Mouse (Mus musculus) intestine, postnatal 0 days (tissue): ENCODE data around the gene Kcnj16. TPM values are rescaled to one million over a fixed set of nuclear protein-coding genes. Genes with fewer than 3 reads are reported as not detected.
A peak's percentile ranks its signal among the peaks of the same experiment; 100 is the strongest.

Experiments
- ATAC-seq: fragments of 200-750 bp; cut with Nextera tagmentation; 2 replicates; pipeline ENCODE4 v1.8.0; 2017; ENCODE audit warnings: mild to moderate bottlenecking, moderate TSS enrichment, moderate library complexity
- H3K27ac ChIP-seq: fragments of 300-500 bp; sonication (generic); 2 replicates; pipeline ENCODE4 v1.5.1; 2014; ENCODE audit warnings: mild to moderate bottlenecking, low read depth, low read length, moderate library complexity
- H3K27me3 ChIP-seq: fragments of 300-500 bp; sonication (generic); replicated peaks from 2 replicates; pipeline ENCODE4 v1.6.1; 2014; ENCODE audit warnings: low read length, mixed read lengths; ENCODE audit not compliant: control insufficient read depth, insufficient read depth
- H3K36me3 ChIP-seq: fragments of 300-500 bp; sonication (generic); 2 replicates; pipeline ENCODE4 v1.6.1; 2014; ENCODE audit warnings: mild to moderate bottlenecking, moderate library complexity; ENCODE audit not compliant: control insufficient read depth, insufficient read depth
- H3K4me1 ChIP-seq: fragments of 300-500 bp; sonication (generic); replicated peaks from 2 replicates; pipeline ENCODE4 v1.6.1; 2014; ENCODE audit warnings: antibody characterized with exemption, low read length, mixed read lengths; ENCODE audit not compliant: control insufficient read depth, insufficient read depth
- H3K4me2 ChIP-seq: fragments of 300-500 bp; sonication (generic); replicated peaks from 2 replicates; pipeline ENCODE4 v1.6.1; 2014; ENCODE audit warnings: low read depth, mild to moderate bottlenecking, moderate library complexity
- H3K4me3 ChIP-seq: fragments of 300-500 bp; sonication (generic); 2 replicates; pipeline ENCODE4 v1.5.1; 2014; ENCODE audit warnings: low read depth, low read length
- H3K9ac ChIP-seq: fragments of 300-500 bp; sonication (generic); 2 replicates; pipeline ENCODE4 v1.6.1; 2014; ENCODE audit warnings: mild to moderate bottlenecking, low read depth, low read length
- H3K9me3 ChIP-seq: fragments of 300-500 bp; sonication (generic); 2 replicates; pipeline ENCODE4 v1.6.1; 2016; ENCODE audit warnings: mixed run types; ENCODE audit not compliant: control insufficient read depth
- CTCF ChIP-seq: sonication (generic); IDR thresholded peaks from 2 replicates; pipeline ENCODE4 v1.5.1; 2016; ENCODE audit warnings: low read depth, mild to moderate bottlenecking, control low read depth, antibody characterized with exemption, moderate library complexity
- WGBS: fragments of 180-500 bp; shearing (Covaris S2); extraction: QIAGEN DNeasy Blood & Tissue Kit; methylation state at CpG from one replicate; pipeline ENCODE4 v1.1.7; 2014; 5-methylcytosine and 5-hydroxymethylcytosine counted together
- polyA plus RNA-seq: library from polyadenylated mRNA; unstranded; fragments of >200 nt; fragmentation: Nextera tagmentation; extraction: Ambion mirVana; gene quantifications from 2 replicates; pipeline ENCODE4 v1.2.1, GENCODE M21; 2015

Kcnj16 gene
- polyA plus RNA-seq, 1 experiment from 2014 or later = 0.66 TPM

DNA sequence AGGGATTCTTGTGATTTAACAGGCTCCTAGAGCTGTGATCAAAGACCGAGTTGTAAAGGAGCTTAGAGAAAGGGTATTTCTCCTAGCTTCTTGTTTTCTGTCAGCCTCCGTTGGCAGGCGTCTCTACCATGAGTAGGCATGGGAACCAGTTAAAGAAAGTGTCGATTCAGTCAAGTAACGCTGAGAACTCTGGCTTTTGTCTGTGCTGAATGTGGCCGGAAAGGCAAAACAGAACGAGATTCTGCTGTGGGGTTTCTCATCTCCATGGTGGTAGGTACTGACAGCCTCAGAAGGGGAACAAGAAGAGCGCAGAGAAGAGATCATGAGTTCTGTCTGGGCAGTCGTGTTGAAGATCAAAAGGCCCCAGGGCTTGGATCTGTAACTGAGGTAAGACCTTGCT, 29.4 kb downstream of the Kcnj16 start:
- ATAC-seq = no peak
- H3K36me3 ChIP-seq = no peaks in the 10 kb centered on the region
- 80% methylated on average over 9 of the region's 9 CpGs for WGBS
- H3K4me1 ChIP-seq = no peaks in the 10 kb centered on the region
- no peak for TF ChIP-seq CTCF
- H3K9me3 ChIP-seq = no peaks in the 10 kb centered on the region
- no peaks in the 10 kb centered on the region for H3K27me3 ChIP-seq
- H3K9ac ChIP-seq = no peak overlapping the region
- no peak overlapping the region for H3K4me2 ChIP-seq
- H3K27ac ChIP-seq = no peak overlapping the region
- H3K4me3 ChIP-seq = no peak overlapping the region

DNA sequence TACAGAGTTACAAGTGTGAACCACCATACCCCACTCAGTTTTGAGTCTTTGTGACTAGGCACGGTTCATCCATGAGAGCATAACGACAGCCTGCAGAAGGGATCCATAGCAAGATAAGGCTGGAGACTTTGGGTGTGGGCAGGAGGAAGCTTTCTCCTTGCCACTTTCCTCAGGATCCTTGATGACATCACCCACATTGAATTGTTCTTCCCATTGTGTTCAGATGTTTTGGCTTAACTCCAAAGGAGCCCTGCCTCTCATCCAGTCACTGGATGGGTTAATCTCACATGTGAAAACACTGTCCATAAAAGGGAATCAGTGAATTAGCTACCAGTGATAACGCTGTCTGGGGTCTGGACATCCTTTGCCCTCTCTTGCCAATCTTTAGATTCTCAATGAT, 37.3 kb downstream of the Kcnj16 start:
- H3K27ac ChIP-seq = no peak overlapping the region
- H3K27me3 ChIP-seq = no peaks in the 10 kb centered on the region
- H3K4me1 ChIP-seq = no peaks in the 10 kb centered on the region
- no peak overlapping the region for H3K4me2 ChIP-seq
- no peak overlapping the region for H3K9ac ChIP-seq
- no peaks in the 10 kb centered on the region for H3K36me3 ChIP-seq
- H3K9me3 ChIP-seq = no peaks in the 10 kb centered on the region
- ATAC-seq = no peak
- no peak overlapping the region for H3K4me3 ChIP-seq
- TF ChIP-seq CTCF = no peak
- 65% methylated on average over 3 of the region's 3 CpGs for whole genome bisulfite sequencing

GRCm38 (mm10) chr11:111009471-111009870, 41.6 kb downstream of the Kcnj16 start:
- Histone ChIP-seq H3K9ac (no peak overlapping the region), H3K36me3 (no peaks in the 10 kb centered on the region), H3K4me2 (no peak overlapping the region), H3K27me3 (no peaks in the 10 kb centered on the region), H3K9me3 (no peaks in the 10 kb centered on the region), H3K4me1 (no peaks in the 10 kb centered on the region), H3K4me3 (no peak overlapping the region), H3K27ac (no peak overlapping the region)
- 59% methylated on average over 3 of the region's 3 CpGs for WGBS
- TF ChIP-seq CTCF = no peak
- no peak for ATAC-seq

DNA sequence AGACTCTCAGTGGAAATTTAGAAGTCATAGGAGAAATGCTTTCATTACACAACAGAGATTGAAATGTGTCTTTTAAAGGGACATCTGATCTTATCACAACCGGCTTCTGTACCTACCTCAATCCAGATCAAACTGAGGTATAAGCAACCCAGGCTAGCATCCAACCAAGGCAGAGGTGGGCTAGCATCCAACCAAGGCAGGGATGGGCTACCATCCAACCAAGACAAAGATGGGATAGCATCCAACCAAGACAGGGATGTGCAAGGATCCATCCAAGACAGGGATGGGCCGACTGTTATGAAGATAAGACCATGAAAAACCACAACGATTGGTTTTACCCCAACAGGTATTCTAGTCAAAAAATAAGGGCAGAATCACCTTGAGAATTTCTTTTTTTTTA, 48.4 kb downstream of the Kcnj16 start:
- ATAC-seq = no peak
- Histone ChIP-seq H3K9me3 (no peaks in the 10 kb centered on the region), H3K27ac (no peak overlapping the region), H3K4me1 (no peaks in the 10 kb centered on the region), H3K9ac (no peak overlapping the region), H3K36me3 (no peaks in the 10 kb centered on the region), H3K4me2 (no peak overlapping the region), H3K4me3 (no peak overlapping the region), H3K27me3 (no peaks in the 10 kb centered on the region)
- WGBS = 81% methylated on average over 3 of the region's 3 CpGs
- no peak for TF ChIP-seq CTCF

DNA sequence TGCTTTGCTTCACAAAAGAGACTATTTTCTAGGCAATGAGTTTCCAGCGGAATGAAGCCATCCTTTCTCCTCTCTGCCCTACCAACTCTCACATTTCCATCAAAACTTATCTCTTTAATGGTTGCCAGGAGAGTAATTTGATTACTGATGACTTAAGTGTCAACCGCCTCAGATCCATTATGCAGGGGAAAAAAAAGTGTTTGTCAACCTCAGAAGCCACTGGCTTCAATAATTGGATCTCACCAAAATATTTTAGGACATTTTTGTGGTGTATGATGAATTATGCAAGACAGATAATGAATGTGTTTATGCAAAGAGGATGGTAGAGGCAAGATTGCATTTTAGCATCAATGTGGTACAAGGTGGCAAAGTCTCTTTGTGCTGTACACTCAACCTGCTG, 52.4 kb downstream of the Kcnj16 start:
- H3K9ac ChIP-seq = no peak overlapping the region
- no peak for ATAC-seq

DNA sequence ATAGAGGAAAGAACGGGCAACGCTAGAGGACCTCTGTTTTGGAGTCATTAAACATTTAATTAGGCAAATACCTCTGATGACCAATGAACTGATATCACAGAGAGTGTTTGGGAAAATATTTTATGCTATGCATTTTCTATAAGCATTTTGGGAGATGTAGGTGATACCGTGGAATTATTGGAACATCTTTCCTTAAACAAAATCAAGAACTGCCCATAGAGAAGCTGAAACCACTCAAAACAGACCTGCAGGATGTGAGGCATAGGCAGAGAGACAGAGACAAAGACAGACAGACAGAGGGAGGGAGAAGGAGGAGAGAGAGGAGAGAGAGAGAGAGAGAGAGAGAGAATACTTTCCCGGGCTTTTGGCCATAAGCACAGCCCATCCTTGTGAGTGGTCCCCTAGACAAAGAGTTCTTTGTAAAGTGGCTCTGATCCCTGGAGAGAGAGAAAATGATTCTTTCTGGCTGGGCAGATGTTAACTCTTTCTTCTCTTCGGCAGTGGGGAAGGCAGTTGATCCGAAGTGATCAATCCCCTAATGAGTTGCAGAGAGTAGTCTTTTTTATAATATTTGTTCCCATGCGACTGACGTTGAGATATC, 54.9 kb downstream of the Kcnj16 start:
- H3K9ac ChIP-seq = no peak overlapping the region
- H3K4me3 ChIP-seq = no peak overlapping the region
- no peaks in the 10 kb centered on the region for H3K27me3 ChIP-seq
- no peak overlapping the region for H3K27ac ChIP-seq
- no peaks in the 10 kb centered on the region for H3K4me1 ChIP-seq
- no peak overlapping the region for H3K4me2 ChIP-seq
- H3K36me3 ChIP-seq = no peaks in the 10 kb centered on the region
- no peak for TF ChIP-seq CTCF
- H3K9me3 ChIP-seq = no peaks in the 10 kb centered on the region
- no peak for ATAC-seq
- WGBS = 78% methylated on average over 8 of the region's 8 CpGs

More for the DNA sequence above, 52.4 kb downstream of the Kcnj16 start:
- H3K27ac ChIP-seq = no peak overlapping the region
- H3K36me3 ChIP-seq = no peaks in the 10 kb centered on the region
- H3K9me3 ChIP-seq = no peaks in the 10 kb centered on the region
- H3K4me3 ChIP-seq = no peak overlapping the region
- no peaks in the 10 kb centered on the region for H3K27me3 ChIP-seq
- 58% methylated on average over 2 of the region's 2 CpGs for WGBS
- H3K4me2 ChIP-seq = no peak overlapping the region
- TF ChIP-seq CTCF = no peak
- no peaks in the 10 kb centered on the region for H3K4me1 ChIP-seq

- WGBS = 43% methylated on average over 5 of the region's 5 CpGs
- no peaks in the 10 kb centered on the region for H3K9me3 ChIP-seq
- H3K9ac ChIP-seq = no peak overlapping the region
- H3K36me3 ChIP-seq = no peaks in the 10 kb centered on the region
- H3K27ac ChIP-seq = no peak overlapping the region
- no peak for ATAC-seq
- H3K27me3 ChIP-seq = no peaks in the 10 kb centered on the region
- no peak overlapping the region for H3K4me3 ChIP-seq
- H3K4me2 ChIP-seq = no peak overlapping the region
- peak; percentile 75 for TF ChIP-seq CTCF
- no peaks in the 10 kb centered on the region for H3K4me1 ChIP-seq
Measured at GRCm38 (mm10) chr11:111042175-111042574, 74.3 kb downstream of the Kcnj16 start.
